Mouse (Mus musculus): ENCODE measurements at regions not wholly inside any gene's neighbourhood (a gene's known extent, or its start where the extent isn't known, plus 50 kb on each side); places are given as distances from the start of the nearest gene placed in this dataset.

- peak; percentile 12 for DNase-seq
Observed at GRCm38 (mm10) chrX:11655466-11655865, 327.8 kb downstream of the H2al1j start.

GRCm38 (mm10) chrX:11657606-11658254 lies 330.1 kb downstream of the H2al1j start:
- DNase-seq, result no peak

GRCm38 (mm10) chrX:11663187-11663829 lies 335.7 kb downstream of the H2al1j start:
- peak; percentile 56 for DNase-seq

- DNase-seq, result peak; percentile 86
Observed at GRCm38 (mm10) chrX:11664330-11665061, 336.9 kb downstream of the H2al1j start.

GRCm38 (mm10) chrX:11665077-11665974 lies 337.7 kb downstream of the H2al1j start:
- peak; percentile 42 for DNase-seq

GRCm38 (mm10) chrX:11666517-11666916 lies 338.9 kb downstream of the H2al1j start:
- DNase-seq, result peak; percentile 47

GRCm38 (mm10) chrX:11671805-11672204 lies 344.2 kb downstream of the H2al1j start:
- DNase-seq, result peak; percentile 31

- DNase-seq, result no peak
Observed at GRCm38 (mm10) chrX:11678086-11678485, 350.5 kb downstream of the H2al1j start.

GRCm38 (mm10) chrX:11681274-11681673 lies 353.7 kb downstream of the H2al1j start:
- no peak for DNase-seq

- DNase-seq, result no peak
Observed at GRCm38 (mm10) chrX:11689989-11690405, 362.4 kb downstream of the H2al1j start.

GRCm38 (mm10) chrX:11690446-11690845 lies 362.8 kb downstream of the H2al1j start:
- no peak for DNase-seq

- DNase-seq, result no peak
Observed at GRCm38 (mm10) chrX:11691019-11691418, 363.4 kb downstream of the H2al1j start.

- no peak for DNase-seq
Observed at GRCm38 (mm10) chrX:11696565-11696964, 368.9 kb downstream of the H2al1j start.

GRCm38 (mm10) chrX:11701095-11701494 lies 373.5 kb downstream of the H2al1j start:
- DNase-seq, result no peak

GRCm38 (mm10) chrX:11705851-11706557 lies 378.4 kb downstream of the H2al1j start:
- no peak for DNase-seq

GRCm38 (mm10) chrX:11707330-11707729 lies 379.7 kb downstream of the H2al1j start:
- peak; percentile 11 for DNase-seq

- DNase-seq, result no peak
Observed at GRCm38 (mm10) chrX:11708325-11708724, 380.7 kb downstream of the H2al1j start.

GRCm38 (mm10) chrX:11709326-11709725 lies 381.7 kb downstream of the H2al1j start:
- no peak for DNase-seq

- DNase-seq, result no peak
Observed at GRCm38 (mm10) chrX:11713423-11713822, 385.8 kb downstream of the H2al1j start.

GRCm38 (mm10) chrX:11716773-11717172 lies 389.2 kb downstream of the H2al1j start:
- DNase-seq, result no peak

- no peak for DNase-seq
Observed at GRCm38 (mm10) chrX:11718778-11719177, 391.2 kb downstream of the H2al1j start.

- DNase-seq, result no peak
Observed at GRCm38 (mm10) chrX:11720517-11720916, 392.9 kb downstream of the H2al1j start.

All from embryo, embryonic 11 days (tissue).